Mouse (Mus musculus) brown adipose tissue, adult 24 weeks (tissue): ENCODE results near the gene Ddx54. TPM values are rescaled to one million over a fixed set of nuclear protein-coding genes. Genes with fewer than 3 reads are reported as not detected.

Experiments
- H3K27ac ChIP-seq: fragments of 200-500 bp; replicated peaks from 2 replicates; pipeline ENCODE4 v1.5.1; 2012; ENCODE audit warnings: low read depth, mild to moderate bottlenecking, low read length
- H3K4me1 ChIP-seq: fragments of 200-500 bp; 2 replicates; pipeline ENCODE4 v1.6.1; 2012; ENCODE audit warnings: low read length, mixed read lengths; ENCODE audit not compliant: control insufficient read depth, insufficient read depth, insufficient read length
- H3K4me3 ChIP-seq: fragments of 200-500 bp; 2 replicates; pipeline ENCODE4 v1.5.1; 2012; ENCODE audit warnings: low read depth, mild to moderate bottlenecking, low read length, moderate library complexity; ENCODE audit not compliant: insufficient read depth
- polyA plus RNA-seq: library from polyadenylated mRNA; stranded (reverse); fragments of >200 nt; gene quantifications from 2 replicates; pipeline ENCODE4 v1.2.4, GENCODE M21; 2012; ENCODE audit not compliant: missing spikeins, insufficient read depth, insufficient read length

The Ddx54 gene
- 10.3 and 13.0 TPM in 2 replicates for polyA plus RNA-seq

DNA sequence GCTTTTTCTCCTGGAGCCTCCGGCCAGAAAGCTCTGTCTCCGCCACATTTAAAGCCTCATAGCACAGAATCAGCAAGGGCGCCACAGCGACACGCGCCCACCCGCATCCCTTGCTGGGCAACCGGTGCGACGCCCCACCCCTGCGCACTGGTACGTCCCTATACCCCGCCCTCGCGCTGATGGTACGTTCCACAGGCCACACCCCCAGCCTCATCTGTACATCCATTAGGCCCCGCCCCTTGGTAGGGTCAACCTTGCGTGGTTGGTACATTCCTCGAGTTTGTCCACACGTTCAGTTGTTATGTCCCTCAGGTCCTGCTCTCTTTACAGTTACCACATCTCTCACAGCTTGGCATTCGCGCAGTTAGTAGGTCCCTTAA is at the start of gene Ddx54, which contains the start of gene Rita1:
Ddx54 (plus strand) TSS at position 298 of the 380 bp plus-strand sequence.
Rita1 (minus strand) TSS at position 148 of the 380 bp plus-strand sequence.
- Histone ChIP-seq H3K4me1 (peaks cover 8% of the 10 kb centered on the region; the same call in 1 of the 2 replicates), H3K27ac (peak within 1 kb of the TSS; percentile 98), H3K4me3 (peak within 1 kb of the TSS; percentile 85)

DNA sequence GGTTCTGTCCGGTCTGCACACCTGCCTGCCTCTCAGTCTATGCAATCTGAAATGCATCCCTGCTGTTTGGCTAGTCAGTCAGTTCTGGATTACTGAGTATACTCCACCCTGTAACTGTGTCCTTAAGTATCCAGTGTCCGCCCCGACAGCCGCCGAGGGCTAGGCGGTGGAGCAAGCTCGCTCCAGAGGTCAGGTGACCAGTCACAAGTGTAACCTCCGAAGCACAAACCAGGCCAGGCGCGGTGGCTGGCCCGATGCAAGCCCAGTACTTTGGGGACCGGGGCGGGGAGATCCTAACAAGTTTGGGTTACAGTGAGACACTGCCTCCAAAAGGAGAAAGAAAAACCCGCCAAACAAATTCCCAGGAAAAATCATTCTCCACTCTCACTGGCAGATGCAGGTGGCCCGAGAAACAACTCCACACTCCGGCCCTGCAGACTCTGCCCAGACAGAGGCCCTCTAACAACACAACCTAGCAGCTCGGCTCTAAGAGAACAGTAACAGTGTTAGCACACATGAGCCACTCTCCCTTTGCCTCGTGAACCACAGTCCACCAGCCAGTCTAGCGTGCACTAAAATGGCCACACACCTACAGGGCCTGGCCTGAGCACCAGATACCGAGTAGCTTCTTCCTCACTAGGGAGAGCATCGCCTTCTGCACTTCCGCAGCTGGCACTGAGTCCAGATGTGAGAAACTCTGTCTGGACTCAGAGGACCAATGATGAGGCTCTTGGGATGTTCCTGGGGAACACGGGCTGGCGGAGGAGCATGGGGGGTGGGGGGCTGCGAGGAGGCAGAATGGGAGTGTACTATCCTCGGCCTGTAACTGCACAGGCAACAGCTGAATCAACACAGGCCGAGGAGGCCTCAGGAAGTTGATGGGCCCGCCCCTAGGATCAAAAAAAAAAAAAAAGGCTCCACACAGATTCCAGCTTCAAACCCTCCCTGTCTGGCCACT is 49.3 kb upstream of the Ddx54 start:
- Histone ChIP-seq H3K4me3 (no peak overlapping the region), H3K4me1 (peaks cover 44% of the 10 kb centered on the region), H3K27ac (peak overlapping the region; percentile 71)

DNA sequence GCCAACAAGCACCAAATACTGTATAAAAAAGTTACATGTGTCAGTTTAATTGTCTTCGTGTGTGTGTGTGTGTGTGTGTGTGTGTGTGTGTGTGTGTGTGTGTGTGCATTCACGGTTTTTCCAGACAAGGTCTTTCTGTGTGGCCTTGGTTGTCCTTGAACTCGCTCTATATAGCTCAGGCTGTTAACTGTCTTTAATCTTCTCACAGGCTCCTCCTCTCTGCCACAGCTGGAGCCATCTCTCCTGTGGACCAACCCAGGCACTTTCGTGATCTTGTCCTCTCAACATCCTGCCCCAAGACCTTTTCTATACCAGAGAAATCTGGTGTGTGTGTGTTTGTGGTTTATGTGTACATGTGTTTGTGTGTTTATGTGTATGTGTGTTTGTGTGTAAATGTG is 48.6 kb upstream of the Ddx54 start:
- Histone ChIP-seq H3K4me3 (no peak overlapping the region), H3K27ac (peak overlapping the region; percentile 71), H3K4me1 (peaks cover 44% of the 10 kb centered on the region)

DNA sequence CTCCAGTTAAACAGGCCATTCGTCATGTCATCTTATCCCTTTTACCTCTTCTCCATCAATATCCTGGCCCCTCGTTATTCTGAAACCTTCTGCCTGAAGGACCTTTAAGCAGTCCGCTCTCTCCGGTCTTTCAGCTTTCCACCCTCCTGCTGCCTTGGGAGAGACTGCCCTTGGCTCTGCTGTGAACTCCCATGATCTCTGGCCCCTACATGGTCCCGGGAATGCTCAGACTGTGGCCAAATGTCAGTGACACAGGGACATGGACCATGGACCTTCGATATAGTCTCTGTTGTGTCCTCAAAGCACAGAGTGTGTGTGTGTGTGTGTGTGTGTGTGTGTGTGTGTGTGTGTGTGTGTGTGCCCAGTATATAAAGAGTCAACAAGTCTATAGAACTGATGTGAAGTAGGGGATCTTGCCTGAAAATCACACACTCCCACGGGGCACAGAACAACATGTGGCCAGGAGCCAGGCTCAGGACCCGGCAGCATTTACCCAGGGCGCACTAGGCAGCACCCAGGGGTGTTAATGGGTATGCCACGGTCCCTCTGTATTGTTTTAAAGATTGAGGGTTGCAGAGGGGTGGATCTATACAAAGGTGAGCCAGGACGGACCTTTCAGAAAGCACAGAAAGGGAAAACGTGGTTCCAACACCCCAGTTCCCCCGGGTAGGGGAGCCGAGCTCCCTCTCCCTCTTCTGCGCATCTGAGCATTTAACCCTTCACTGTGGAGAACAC is 47.2 kb upstream of the Ddx54 start:
- Histone ChIP-seq H3K27ac (no peak overlapping the region), H3K4me1 (peaks cover 47% of the 10 kb centered on the region), H3K4me3 (no peak overlapping the region)

DNA sequence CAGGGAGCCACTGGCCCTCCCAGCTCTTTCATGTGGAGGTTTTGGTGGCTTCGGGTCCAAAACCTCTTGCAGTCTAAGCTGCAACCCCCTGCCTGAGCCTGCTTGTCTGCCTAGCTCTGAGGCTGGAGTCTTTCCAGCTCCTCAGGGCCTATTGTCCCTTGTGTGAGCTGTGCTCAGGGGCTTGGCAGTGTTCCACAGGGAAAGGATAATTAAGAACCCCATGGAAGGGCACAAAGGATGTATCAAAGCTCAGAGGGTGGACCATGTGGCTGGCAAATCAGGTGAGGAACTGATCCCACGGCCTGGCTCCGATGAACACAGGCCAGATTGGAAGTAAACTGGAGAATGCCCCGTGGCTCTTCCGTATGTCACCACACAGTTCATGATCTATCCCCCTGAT is 46.4 kb upstream of the Ddx54 start:
- H3K4me3 ChIP-seq: no peak overlapping the region
- peak overlapping the region; percentile 57 for H3K27ac ChIP-seq
- H3K4me1 ChIP-seq: peaks cover 53% of the 10 kb centered on the region

DNA sequence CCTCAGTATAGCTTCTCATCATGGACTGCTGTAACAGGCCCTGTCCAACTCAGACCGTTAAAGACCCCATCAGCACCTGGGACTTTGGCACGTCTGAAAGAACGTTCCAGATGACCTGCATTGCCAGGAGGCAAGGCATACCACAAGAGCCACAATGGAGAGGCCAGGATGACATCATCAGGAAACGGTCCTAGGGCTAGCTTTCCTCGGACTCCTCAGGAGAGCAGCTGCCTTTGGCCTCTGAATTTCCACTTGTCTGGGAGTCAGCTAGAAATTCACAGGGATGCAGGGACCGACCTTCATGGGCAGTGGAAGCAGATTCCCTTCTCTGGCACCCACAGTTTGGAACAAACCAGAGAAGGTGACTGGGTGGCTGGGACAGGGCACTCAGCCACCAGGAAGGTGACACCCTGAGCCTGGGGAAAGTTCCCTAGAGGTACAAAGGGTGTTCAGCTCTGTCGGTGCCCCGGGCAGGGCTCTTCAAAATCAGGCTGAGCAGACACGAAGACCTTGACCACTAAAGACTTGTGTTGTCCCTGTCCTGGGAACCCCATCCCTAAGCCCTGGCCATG is 45.8 kb upstream of the Ddx54 start:
- H3K4me3 ChIP-seq: no peak overlapping the region
- H3K27ac ChIP-seq: peak overlapping the region; percentile 57
- peaks cover 59% of the 10 kb centered on the region for H3K4me1 ChIP-seq

DNA sequence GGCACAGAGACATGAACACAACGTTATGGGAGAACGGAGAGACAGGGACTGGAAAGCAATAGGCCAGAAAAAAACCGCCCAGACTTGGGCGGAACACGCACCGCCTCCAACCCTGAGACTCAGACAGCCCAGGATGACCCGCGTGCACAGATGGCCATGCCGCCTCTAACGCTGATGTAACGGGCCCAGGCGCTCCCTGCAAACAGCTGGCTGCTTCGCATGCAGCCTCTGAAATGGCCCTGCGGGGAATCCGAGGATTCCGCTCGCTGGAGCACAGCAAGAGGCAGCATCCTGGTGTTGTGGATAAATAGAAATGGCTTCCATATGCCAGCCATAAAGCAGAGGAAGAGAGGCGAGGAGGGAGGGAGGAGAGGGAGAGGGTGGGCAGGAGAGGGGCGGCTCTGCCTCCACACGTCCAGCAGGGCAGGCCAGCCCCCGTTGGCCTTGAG is 45.3 kb upstream of the Ddx54 start:
- peaks cover 62% of the 10 kb centered on the region for H3K4me1 ChIP-seq
- H3K27ac ChIP-seq: peak overlapping the region; percentile 57
- H3K4me3 ChIP-seq: no peak overlapping the region

DNA sequence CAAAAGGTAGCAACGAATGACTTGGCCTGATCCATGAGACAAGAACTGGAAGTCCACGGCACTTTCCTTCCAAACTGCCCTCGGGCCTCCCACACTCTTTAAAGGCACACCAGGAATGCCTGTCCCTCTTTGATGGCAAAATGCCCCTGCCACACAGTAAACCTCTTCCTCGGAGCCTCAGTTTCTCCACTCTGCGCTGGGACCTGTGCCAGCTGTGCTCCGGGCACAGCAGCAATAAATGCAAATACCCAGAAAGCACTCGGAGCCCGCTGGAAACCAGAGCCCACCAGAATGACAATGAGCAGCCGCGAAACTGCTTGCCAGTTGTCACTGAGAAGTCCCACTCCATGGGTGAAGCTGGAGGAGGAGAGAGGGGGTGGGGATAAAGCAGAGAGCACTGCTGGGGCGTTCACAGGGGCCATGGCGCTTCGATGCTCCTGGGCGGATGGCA is 44.8 kb upstream of the Ddx54 start:
- peaks cover 62% of the 10 kb centered on the region for H3K4me1 ChIP-seq

DNA sequence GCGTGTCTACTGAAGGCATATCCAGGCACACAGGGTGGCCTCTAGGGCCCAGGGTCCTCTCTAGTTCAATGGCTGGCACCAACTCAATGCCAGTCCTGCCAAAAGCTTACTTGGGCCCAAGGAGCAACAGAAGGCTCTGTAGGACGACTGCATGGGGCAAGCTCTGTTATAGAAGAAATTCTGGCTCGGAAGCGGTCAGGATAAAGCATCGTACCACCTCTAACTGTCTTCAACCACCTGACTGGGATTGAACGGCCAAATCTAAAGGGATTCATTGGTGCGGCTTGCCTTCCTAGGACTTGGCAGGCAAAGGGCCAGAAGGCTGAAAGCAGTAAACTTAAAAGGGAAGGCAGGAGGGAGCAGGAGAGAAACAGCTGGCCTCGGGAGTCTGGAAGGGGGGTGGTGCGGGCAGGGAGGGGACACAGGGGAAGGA is 44.2 kb upstream of the Ddx54 start:
- no peak overlapping the region for H3K4me3 ChIP-seq

More for the DNA sequence above, 44.8 kb upstream of the Ddx54 start:
- no peak overlapping the region; the same call in 1 of the 2 replicates for H3K27ac ChIP-seq
- no peak overlapping the region for H3K4me3 ChIP-seq

DNA sequence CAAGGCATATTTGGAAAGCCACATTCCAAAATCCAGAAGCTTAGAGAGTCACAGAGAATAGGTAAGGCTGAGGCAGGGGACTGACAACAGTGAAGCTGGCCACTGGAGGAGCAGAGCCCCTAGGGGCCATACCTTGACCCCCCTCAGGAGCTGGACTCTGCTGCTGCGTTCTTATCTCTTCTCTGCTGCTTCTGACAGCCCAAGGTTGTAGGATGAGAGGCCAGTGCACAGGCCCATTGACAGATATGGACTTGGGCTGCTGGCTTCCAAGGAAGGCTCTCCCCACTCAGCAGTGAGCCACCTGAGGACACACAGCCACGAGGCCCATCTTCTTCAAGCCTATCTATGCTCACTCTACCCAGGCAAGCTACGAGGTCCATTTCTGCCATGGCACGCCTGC is 43.6 kb upstream of the Ddx54 start:
- Histone ChIP-seq H3K4me1 (peaks cover 58% of the 10 kb centered on the region), H3K4me3 (no peak overlapping the region), H3K27ac (no peak overlapping the region)

More for the DNA sequence above, 44.2 kb upstream of the Ddx54 start:
- no peak overlapping the region for H3K27ac ChIP-seq
- H3K4me1 ChIP-seq: peaks cover 60% of the 10 kb centered on the region

DNA sequence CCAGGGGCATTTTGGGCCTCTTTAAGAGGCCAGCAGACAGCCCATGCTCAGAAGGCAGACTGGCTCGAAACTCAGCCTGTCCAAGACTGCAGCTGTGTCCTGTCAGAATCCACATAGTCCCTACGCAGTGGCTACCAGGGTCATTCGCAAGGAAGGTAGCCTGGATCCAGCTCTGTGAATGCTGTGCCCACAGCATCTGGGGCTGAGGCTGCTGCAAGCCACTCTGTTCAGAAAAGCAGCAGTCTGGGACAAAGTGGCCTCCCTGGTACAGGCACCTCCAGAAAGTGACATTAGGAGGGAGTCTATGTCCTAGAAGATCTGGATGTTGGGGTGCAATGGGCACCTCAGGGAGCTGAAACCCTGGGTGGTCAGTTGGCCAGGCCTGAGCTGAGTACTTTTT is 42.7 kb upstream of the Ddx54 start:
- Histone ChIP-seq H3K4me3 (no peak overlapping the region), H3K4me1 (peaks cover 55% of the 10 kb centered on the region), H3K27ac (peak overlapping the region; percentile 27)

DNA sequence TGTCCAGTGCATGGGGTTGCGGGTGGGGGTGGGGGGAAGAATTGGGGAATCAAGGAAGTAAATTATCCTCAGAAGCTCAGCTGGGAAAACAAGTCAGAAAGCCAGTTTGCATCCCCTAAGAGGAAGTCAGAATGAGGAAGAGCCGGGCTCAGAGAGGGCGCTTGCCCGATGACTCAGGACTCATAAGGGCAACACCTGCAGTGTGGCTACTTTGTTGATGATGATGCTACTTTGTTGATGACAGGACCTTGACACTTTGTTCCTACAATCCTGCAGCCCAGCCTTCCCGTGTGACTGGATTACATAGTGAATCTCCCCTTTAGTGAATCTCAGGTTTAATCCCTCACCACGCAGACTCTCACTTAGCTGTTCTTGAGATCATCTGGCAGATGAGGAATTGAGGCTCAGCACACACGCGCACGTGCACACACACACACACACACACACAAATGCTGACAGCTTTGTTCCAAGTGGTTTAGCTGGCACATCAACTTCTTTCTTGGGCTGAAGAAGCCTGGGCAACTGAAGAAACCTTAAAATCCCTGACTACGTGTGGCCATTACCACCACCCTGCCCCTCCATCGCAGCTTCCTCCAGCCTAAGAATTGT is 42.1 kb upstream of the Ddx54 start:
- H3K4me1 ChIP-seq: peaks cover 55% of the 10 kb centered on the region
- H3K4me3 ChIP-seq: no peak overlapping the region
- H3K27ac ChIP-seq: peak overlapping the region; percentile 59

DNA sequence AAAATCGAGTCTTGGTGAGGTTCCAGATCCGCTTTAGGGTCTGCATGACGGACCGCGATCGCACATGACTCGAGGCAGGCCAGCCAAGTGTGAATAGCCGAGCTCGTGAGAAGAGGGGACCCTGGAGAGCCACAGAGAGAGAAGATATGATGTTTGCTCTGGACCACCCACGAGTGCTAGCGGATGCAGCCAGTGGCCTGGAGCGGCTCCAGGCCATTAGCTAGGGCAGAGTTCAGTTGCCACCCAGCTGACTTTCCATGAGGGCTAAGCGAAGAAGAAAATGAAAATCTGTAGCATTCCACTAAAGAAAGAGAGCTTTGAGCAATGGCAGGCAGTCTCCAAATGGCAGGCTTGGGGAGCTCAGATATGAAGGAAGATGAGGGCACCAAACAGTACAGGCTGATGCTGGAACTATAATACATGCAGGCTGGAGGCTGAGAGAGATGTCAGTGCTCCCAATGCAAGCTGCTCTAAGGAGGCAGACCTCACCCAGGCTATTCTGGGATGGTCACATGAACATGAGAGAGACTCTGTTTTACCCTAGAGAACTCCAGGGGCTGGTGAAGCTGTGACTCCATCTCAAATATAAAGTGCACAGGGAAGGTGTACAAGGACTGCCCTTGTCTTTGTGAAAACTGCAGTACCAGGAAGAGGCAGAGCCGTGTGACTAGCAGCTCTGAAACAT is 41.3 kb upstream of the Ddx54 start:
- H3K4me1 ChIP-seq: peaks cover 47% of the 10 kb centered on the region
- H3K27ac ChIP-seq: peak overlapping the region; percentile 59
- H3K4me3 ChIP-seq: no peak overlapping the region

DNA sequence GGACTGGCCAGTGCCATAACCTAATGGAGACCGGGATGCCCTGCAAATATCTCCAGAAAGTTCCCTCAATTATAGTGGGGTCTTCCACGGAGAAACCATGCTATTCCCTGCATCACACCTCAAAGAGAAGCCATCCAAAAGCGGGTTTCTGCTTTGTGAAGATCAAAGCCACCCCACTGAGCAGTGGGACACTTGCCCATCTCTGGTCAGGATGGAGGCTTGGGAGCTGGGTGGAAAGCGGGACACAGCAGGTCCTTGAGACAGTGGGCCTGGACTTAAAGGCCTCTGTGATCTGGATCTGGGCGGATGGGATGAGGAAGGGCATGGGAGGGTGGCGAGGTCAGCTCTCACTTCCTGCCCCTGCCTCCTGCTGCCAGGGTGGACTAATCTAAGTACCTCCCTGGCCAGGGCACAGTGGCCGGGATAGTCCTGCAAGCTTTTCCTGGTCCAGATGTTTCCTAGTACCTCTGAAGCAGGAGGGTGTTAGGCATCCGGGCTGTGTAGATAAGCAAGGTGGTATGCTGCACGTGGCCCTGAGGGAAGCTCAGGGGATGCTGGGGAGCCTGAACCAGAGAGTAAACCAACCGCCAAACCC is 38.0 kb upstream of the Ddx54 start:
- Histone ChIP-seq H3K4me1 (peaks cover 39% of the 10 kb centered on the region), H3K4me3 (no peak overlapping the region), H3K27ac (no peak overlapping the region)
